Mouse (Mus musculus) heart, postnatal 25 days (tissue): ENCODE results near the gene Hspb1. TPM values are rescaled to one million over a fixed set of nuclear protein-coding genes. Genes with fewer than 3 reads are reported as not detected.

ENCODE experiments used
- DNase-seq: peaks from one replicate; pipeline ENCODE4 v3.0.0; 2022; ENCODE audit warnings: low spot score
- intact Hi-C: fragments of 180-260 bp; cut with DNase I; formaldehyde crosslinking; loops from one replicate; pipeline ENCODE4 v1.15.1; 2025
- total RNA-seq, 2 experiments: library from RNA; stranded (reverse); gene quantifications; 2 replicates each; pipeline ENCODE4 v1.2.3; 2021

Gene Hspb1
- total RNA-seq, 2 experiments from 2014 or later: 385 to 513 TPM

- no peak for DNase-seq
- intact Hi-C loops: no loop called here
These were observed 20.5 kb downstream of the Hspb1 start for GRCm38 (mm10) chr5:135908185-135908584.

GRCm38 (mm10) chr5:135908989-135909388 lies 21.3 kb downstream of the Hspb1 start:
- intact Hi-C loops: no loop called here
- DNase-seq: no peak

GRCm38 (mm10) chr5:135909646-135910045 lies 21.9 kb downstream of the Hspb1 start:
- DNase-seq: no peak
- intact Hi-C loops: no loop called here

GRCm38 (mm10) chr5:135910813-135911212 lies 23.1 kb downstream of the Hspb1 start:
- intact Hi-C loops: no loop called here
- no peak for DNase-seq

- no peak for DNase-seq
- intact Hi-C loops: no loop called here
These were observed 24.0 kb downstream of the Hspb1 start for GRCm38 (mm10) chr5:135911633-135912220.

- intact Hi-C loops: no loop called here
- no peak for DNase-seq
These were observed 25.5 kb downstream of the Hspb1 start for GRCm38 (mm10) chr5:135913201-135913600.

GRCm38 (mm10) chr5:135914156-135914555 lies 26.4 kb downstream of the Hspb1 start:
- intact Hi-C loops: no loop called here
- DNase-seq: peak; percentile 49

GRCm38 (mm10) chr5:135916051-135916565 lies 28.4 kb downstream of the Hspb1 start:
- intact Hi-C loops: no loop called here
- no peak for DNase-seq

GRCm38 (mm10) chr5:135916601-135917000 lies 28.9 kb downstream of the Hspb1 start:
- no peak for DNase-seq
- intact Hi-C loops: no loop called here

GRCm38 (mm10) chr5:135917327-135918058 lies 29.8 kb downstream of the Hspb1 start:
- DNase-seq: no peak
- intact Hi-C loops: no loop called here

GRCm38 (mm10) chr5:135918059-135918437 lies 30.3 kb downstream of the Hspb1 start:
- DNase-seq: no peak
- intact Hi-C loops: no loop called here

- no peak for DNase-seq
- intact Hi-C loops: no loop called here
These were observed 30.9 kb downstream of the Hspb1 start for GRCm38 (mm10) chr5:135918593-135918992.

- DNase-seq: no peak
- intact Hi-C loops: no loop called here
These were observed 32.2 kb downstream of the Hspb1 start for GRCm38 (mm10) chr5:135919902-135920301.

GRCm38 (mm10) chr5:135923901-135924300 lies 36.2 kb downstream of the Hspb1 start:
- no peak for DNase-seq
- intact Hi-C loops: no loop called here

GRCm38 (mm10) chr5:135929685-135930424 lies 42.1 kb downstream of the Hspb1 start:
- intact Hi-C loops: no loop called here
- no peak for DNase-seq

- no peak for DNase-seq
- intact Hi-C loops: no loop called here
These were observed 43.8 kb downstream of the Hspb1 start for GRCm38 (mm10) chr5:135931526-135931925.

GRCm38 (mm10) chr5:135932359-135932758 lies 44.6 kb downstream of the Hspb1 start:
- intact Hi-C loops: no loop called here
- no peak for DNase-seq

- intact Hi-C loops: no loop called here
These were observed 45.6 kb downstream of the Hspb1 start for GRCm38 (mm10) chr5:135933222-135933899.

GRCm38 (mm10) chr5:135933900-135934441 lies 46.3 kb downstream of the Hspb1 start:
- intact Hi-C loops: no loop called here
- peak; percentile 23 for DNase-seq

More at GRCm38 (mm10) chr5:135933222-135933899, 45.6 kb downstream of the Hspb1 start:
- no peak for DNase-seq
